Mouse (Mus musculus) kidney, postnatal 25 days (tissue): ENCODE measurements around the gene Krt72.

Source experiments
- DNase-seq, 2 experiments: peaks; one replicate each; pipeline ENCODE4 v3.0.0; 2021; ENCODE audit warnings: mixed read lengths in 2 of 2

The Krt72 gene

GRCm38 (mm10) chr15:101786360-101786759 lies at the start of gene Krt72:
TSS of gene Krt72 (minus strand) at chr15:101786460.
- no peak for DNase-seq

- no peak for DNase-seq
These were observed 48.6 kb upstream of the Krt72 start for GRCm38 (mm10) chr15:101834784-101835328.

- DNase-seq: no peak
These were observed 46.9 kb upstream of the Krt72 start for GRCm38 (mm10) chr15:101833131-101833530.

- DNase-seq: no peak
These were observed 43.2 kb upstream of the Krt72 start for GRCm38 (mm10) chr15:101829441-101829840.

- no peak for DNase-seq
These were observed 35.5 kb upstream of the Krt72 start for GRCm38 (mm10) chr15:101821786-101822185.

- no peak for DNase-seq
These were observed 31.6 kb upstream of the Krt72 start, which contains the start of gene Krt2 for GRCm38 (mm10) chr15:101817875-101818274. TSS of gene Krt2 (minus strand) at chr15:101818169.

- no peak for DNase-seq
These were observed 17.0 kb upstream of the Krt72 start for GRCm38 (mm10) chr15:101803052-101803822.

GRCm38 (mm10) chr15:101802296-101802835 lies 16.1 kb upstream of the Krt72 start, which contains the start of gene Krt73:
TSS of gene Krt73 (minus strand) at chr15:101802346.
- no peak for DNase-seq

- DNase-seq: no peak
These were observed 4.6 kb upstream of the Krt72 start for GRCm38 (mm10) chr15:101790867-101791266.

- no peak for DNase-seq
These were observed 12.8 kb downstream of the Krt72 start for GRCm38 (mm10) chr15:101773420-101773819.

- peak; percentile 83 to 93 for DNase-seq
These were observed 13.6 kb downstream of the Krt72 start for GRCm38 (mm10) chr15:101772711-101773081.

GRCm38 (mm10) chr15:101772080-101772710 lies 14.1 kb downstream of the Krt72 start:
- peak; percentile 40 to 44 for DNase-seq

- DNase-seq: no peak
These were observed 16.0 kb downstream of the Krt72 start for GRCm38 (mm10) chr15:101770226-101770625.

- DNase-seq: no peak
These were observed 43.5 kb downstream of the Krt72 start, which contains the start of gene Krt71 for GRCm38 (mm10) chr15:101742711-101743110. TSS of gene Krt71 (minus strand) at chr15:101743109.

GRCm38 (mm10) chr15:101737786-101738185 lies 48.5 kb downstream of the Krt72 start:
- DNase-seq: no peak

- no peak for DNase-seq
These were observed 55.6 kb downstream of the Krt72 start for GRCm38 (mm10) chr15:101730653-101731052.
